Mouse (Mus musculus): ENCODE data around the gene H2-Eb1. TPM values are rescaled to one million over a fixed set of nuclear protein-coding genes. Genes with fewer than 3 reads are reported as not detected.

Gene H2-Eb1
- 10 to 100 TPM; 28.9 to 36.5 TPM for total RNA-seq (2021)
- 49.5 and 74.4 TPM in 2 replicates for polyA plus RNA-seq (2012; rRNA removed)
- long read RNA-seq, transcript H2-Eb1-203 (6 exons, 1,669 nt): major isoform, 12 of 16 reads
- long read RNA-seq, partial matches to known transcripts: 0 of 16 reads
- long read RNA-seq, other reads (novel, unspliced or antisense): 2 of 16 reads

- H3K9ac ChIP-seq (ENCODE audit: low read depth, low read length): no peak within 1 kb of the TSS
- TF ChIP-seq CTCF (IDR thresholded peaks at IDR 0.05) (no peak), EP300 (IDR thresholded peaks at IDR 0.05; ENCODE audit: insufficient read depth, low read depth, low read length) (no peak), POLR2A (IDR thresholded peaks at IDR 0.05; ENCODE audit: insufficient read depth, low read depth, low read length) (no peak; the same call in 1 of the 2 replicates)
- no peaks in the 10 kb centered on the region for H3K79me2 ChIP-seq (replicated peaks; ENCODE audit: control insufficient read depth, insufficient read depth, low read length)
- H3K4me3 ChIP-seq: no peak within 1 kb of the TSS
- no peak within 1 kb of the TSS for H3K27ac ChIP-seq
- DNase-seq: peak; percentile 75 to 83
- 0 out of 2 replicates have a peak, but pooled peaks cover 1% of the 10 kb centered on the region for H3K4me1 ChIP-seq (ENCODE audit: control insufficient read depth, insufficient read depth, low read length)
- H3K27me3 ChIP-seq (ENCODE audit: control insufficient read depth, insufficient read depth, low read length): no peaks in the 10 kb centered on the region
- H3K36me3 ChIP-seq (ENCODE audit: control insufficient read depth, insufficient read depth, low read length): no peaks in the 10 kb centered on the region
- intact Hi-C loops (cut with DNase I): no loop called here
Observed at GRCm38 (mm10) chr17:34305380-34306030, at the start of gene H2-Eb1. Gene H2-Eb1 (plus strand): TSS chr17:34305867.

GRCm38 (mm10) chr17:34256501-34256900 lies 49.2 kb upstream of the H2-Eb1 start:
- no peaks in the 10 kb centered on the region; the same call in 1 of the 2 replicates for H3K27me3 ChIP-seq (ENCODE audit: control insufficient read depth, insufficient read depth, low read length)
- DNase-seq: no peak
- intact Hi-C loops (cut with DNase I): no loop called here
- no peak overlapping the region for H3K9ac ChIP-seq (ENCODE audit: low read depth, low read length)
- H3K79me2 ChIP-seq (replicated peaks; ENCODE audit: control insufficient read depth, insufficient read depth, low read length): no peaks in the 10 kb centered on the region
- no peak for TF ChIP-seq EP300 (IDR thresholded peaks at IDR 0.05; ENCODE audit: insufficient read depth, low read depth, low read length)
- no peak for TF ChIP-seq CTCF (IDR thresholded peaks at IDR 0.05)
- no peak for TF ChIP-seq POLR2A (IDR thresholded peaks at IDR 0.05; ENCODE audit: insufficient read depth, low read depth, low read length)
- no peaks in the 10 kb centered on the region for H3K36me3 ChIP-seq (ENCODE audit: control insufficient read depth, insufficient read depth, low read length)
- H3K4me1 ChIP-seq (ENCODE audit: control insufficient read depth, insufficient read depth, low read length): no peaks in the 10 kb centered on the region
- no peak overlapping the region for H3K4me3 ChIP-seq
- 63% methylated on average over 5 of the region's 5 CpGs for WGBS
- H3K27ac ChIP-seq: no peak overlapping the region

- DNase-seq: peak; percentile 83 to 85
- Histone ChIP-seq H3K9ac (ENCODE audit: low read depth, low read length) (no peak within 1 kb of the TSS), H3K79me2 (replicated peaks; ENCODE audit: control insufficient read depth, insufficient read depth, low read length) (no peaks in the 10 kb centered on the region), H3K27ac (no peak within 1 kb of the TSS), H3K4me1 (ENCODE audit: control insufficient read depth, insufficient read depth, low read length) (no peaks in the 10 kb centered on the region), H3K36me3 (ENCODE audit: control insufficient read depth, insufficient read depth, low read length) (no peaks in the 10 kb centered on the region), H3K27me3 (ENCODE audit: control insufficient read depth, insufficient read depth, low read length) (no peaks in the 10 kb centered on the region; the same call in 1 of the 2 replicates), H3K4me3 (no peak within 1 kb of the TSS)
- WGBS: 65% methylated on average over 11 of the region's 11 CpGs
- intact Hi-C loops (cut with DNase I): no loop called here
- no peak for TF ChIP-seq CTCF (IDR thresholded peaks at IDR 0.05)
- TF ChIP-seq POLR2A (IDR thresholded peaks at IDR 0.05; ENCODE audit: insufficient read depth, low read depth, low read length): no peak
- TF ChIP-seq EP300 (IDR thresholded peaks at IDR 0.05; ENCODE audit: insufficient read depth, low read depth, low read length): no peak
Observed at GRCm38 (mm10) chr17:34257594-34258375, 47.9 kb upstream of the H2-Eb1 start, which contains the start of gene H2-Ab1. Gene H2-Ab1 (plus strand): TSS chr17:34257689.

GRCm38 (mm10) chr17:34260551-34260950 lies 45.1 kb upstream of the H2-Eb1 start:
- WGBS: 53% methylated on average over 5 of the region's 5 CpGs
- Histone ChIP-seq H3K4me3 (no peak overlapping the region), H3K4me1 (ENCODE audit: control insufficient read depth, insufficient read depth, low read length) (0 out of 2 replicates have a peak, but pooled peaks cover 3% of the 10 kb centered on the region), H3K27ac (no peak overlapping the region), H3K9ac (ENCODE audit: low read depth, low read length) (no peak overlapping the region), H3K79me2 (replicated peaks; ENCODE audit: control insufficient read depth, insufficient read depth, low read length) (no peaks in the 10 kb centered on the region), H3K36me3 (ENCODE audit: control insufficient read depth, insufficient read depth, low read length) (no peaks in the 10 kb centered on the region), H3K27me3 (ENCODE audit: control insufficient read depth, insufficient read depth, low read length) (peaks cover 12% of the 10 kb centered on the region)
- TF ChIP-seq CTCF (IDR thresholded peaks at IDR 0.05) (no peak), POLR2A (IDR thresholded peaks at IDR 0.05; ENCODE audit: insufficient read depth, low read depth, low read length) (no peak), EP300 (IDR thresholded peaks at IDR 0.05; ENCODE audit: insufficient read depth, low read depth, low read length) (no peak)
- intact Hi-C loops (cut with DNase I): no loop called here
- no peak for DNase-seq

GRCm38 (mm10) chr17:34261502-34261901 lies 44.2 kb upstream of the H2-Eb1 start:
- Histone ChIP-seq H3K4me1 (ENCODE audit: control insufficient read depth, insufficient read depth, low read length) (0 out of 2 replicates have a peak, but pooled peaks cover 3% of the 10 kb centered on the region), H3K36me3 (ENCODE audit: control insufficient read depth, insufficient read depth, low read length) (no peaks in the 10 kb centered on the region), H3K27me3 (ENCODE audit: control insufficient read depth, insufficient read depth, low read length) (peaks cover 12% of the 10 kb centered on the region), H3K27ac (no peak overlapping the region), H3K4me3 (no peak overlapping the region), H3K9ac (ENCODE audit: low read depth, low read length) (no peak overlapping the region), H3K79me2 (replicated peaks; ENCODE audit: control insufficient read depth, insufficient read depth, low read length) (no peaks in the 10 kb centered on the region)
- peak; percentile 35 to 72 for DNase-seq
- no peak for TF ChIP-seq EP300 (IDR thresholded peaks at IDR 0.05; ENCODE audit: insufficient read depth, low read depth, low read length)
- TF ChIP-seq POLR2A (IDR thresholded peaks at IDR 0.05; ENCODE audit: insufficient read depth, low read depth, low read length): no peak
- TF ChIP-seq CTCF (IDR thresholded peaks at IDR 0.05): no peak
- WGBS: 30% methylated on average over 4 of the region's 4 CpGs
- intact Hi-C loops (cut with DNase I): no loop called here

Measured in heart, adult 2 months (tissue).